Mouse (Mus musculus) ES-CJ7 (cell line): ENCODE results near the gene Dchs2.

Source experiments
- DNase-seq: peaks from one replicate; pipeline ENCODE4 v3.0.0; 2011; ENCODE audit warnings: low read depth, low spot score

Dchs2 gene

GRCm38 (mm10) chr3:83148508-83148907 is 20.8 kb downstream of the Dchs2 start:
- no peak for DNase-seq

DNA sequence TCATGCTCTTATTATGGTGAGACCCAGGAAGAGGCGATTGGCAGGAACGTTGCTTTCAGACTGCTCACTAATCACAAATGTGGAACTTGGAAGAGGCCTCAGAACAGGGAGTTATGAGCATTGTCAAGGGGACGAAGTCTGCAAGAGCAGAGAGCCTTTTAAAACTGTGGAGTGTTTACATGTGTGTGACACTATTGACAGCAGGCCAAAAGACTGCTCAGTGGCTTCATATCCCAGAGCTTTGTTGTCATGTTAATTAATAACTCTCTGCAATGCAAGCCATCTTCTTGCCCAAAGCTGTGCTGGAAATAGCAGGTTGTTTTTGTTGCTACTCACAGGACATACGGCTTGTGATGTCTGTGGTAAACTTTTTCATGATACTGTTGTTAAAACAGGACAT is 27.9 kb downstream of the Dchs2 start:
- DNase-seq: no peak

- DNase-seq: no peak
Observed at GRCm38 (mm10) chr3:83156165-83156564, 28.4 kb downstream of the Dchs2 start.

DNA sequence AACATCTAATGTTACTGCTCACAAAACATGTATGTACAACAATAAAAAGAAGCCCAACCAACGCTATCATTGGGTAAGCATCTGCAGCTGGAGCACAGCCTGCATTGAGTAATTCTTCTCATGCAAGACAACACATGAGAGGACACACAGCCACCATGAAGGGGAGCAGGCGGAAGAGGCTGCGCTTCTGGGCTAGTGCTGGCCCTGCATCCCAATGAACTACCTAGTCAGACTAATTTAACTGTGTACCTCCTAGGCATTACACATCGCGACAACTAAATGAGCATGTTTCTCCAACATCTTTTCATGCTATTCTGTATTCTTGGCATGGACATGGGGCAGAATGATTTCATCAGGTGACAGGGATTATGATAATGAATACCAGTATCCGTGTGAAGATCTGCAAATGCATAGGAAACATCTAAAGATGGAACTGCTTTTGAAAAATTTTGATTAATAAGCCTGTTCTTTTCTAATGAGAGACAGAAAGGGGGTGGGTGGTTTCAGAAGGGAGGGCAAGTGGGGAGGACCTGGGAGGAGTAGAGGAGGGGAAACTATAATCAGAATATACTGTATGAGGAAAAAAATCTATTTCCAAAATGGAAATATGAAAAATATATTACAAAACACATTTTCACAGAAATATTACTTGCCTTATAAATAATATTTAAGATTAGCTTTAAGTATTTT is 33.9 kb downstream of the Dchs2 start:
- no peak for DNase-seq

GRCm38 (mm10) chr3:83163676-83164075 is 35.9 kb downstream of the Dchs2 start:
- no peak for DNase-seq

DNA sequence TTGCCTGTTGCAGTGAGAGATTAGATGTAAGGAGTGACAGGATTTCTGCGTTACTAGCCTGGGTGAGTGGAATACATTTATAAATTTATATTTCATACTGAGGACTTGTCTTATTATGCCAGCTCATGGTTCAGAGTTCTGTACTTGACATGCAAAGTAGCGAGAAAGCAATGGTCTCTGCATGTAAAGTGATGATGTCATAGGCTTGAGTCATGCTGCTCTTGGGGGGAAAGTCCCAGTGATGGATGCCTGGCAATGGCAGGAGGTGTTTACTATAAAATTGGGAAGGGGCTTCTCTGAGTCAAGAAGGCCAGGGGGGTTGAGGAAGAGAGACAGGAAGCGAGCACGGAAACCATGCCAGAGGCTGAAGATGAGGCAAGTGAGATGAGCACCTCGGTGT is 57.8 kb downstream of the Dchs2 start:
- DNase-seq: no peak

DNA sequence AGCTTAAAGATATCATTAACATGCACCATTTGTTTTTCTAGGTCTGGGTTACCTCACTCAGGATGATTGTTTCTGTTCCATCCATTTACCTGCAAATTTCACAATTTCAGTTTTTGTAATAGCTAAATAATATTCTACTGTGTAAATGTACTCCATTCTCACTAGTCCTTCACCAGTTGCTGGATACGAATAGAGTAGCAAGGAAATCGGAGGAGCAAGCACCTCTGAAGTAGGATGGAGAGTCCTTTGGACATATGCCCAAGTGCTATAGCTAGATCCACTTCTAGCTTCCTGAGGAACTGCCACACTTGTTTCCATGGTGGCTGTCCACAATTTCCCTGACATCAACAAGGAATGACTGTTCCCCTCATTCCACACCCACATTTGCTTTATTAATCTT is 63.5 kb downstream of the Dchs2 start:
- no peak for DNase-seq

GRCm38 (mm10) chr3:83192401-83192800 is 64.7 kb downstream of the Dchs2 start:
- DNase-seq: no peak

DNA sequence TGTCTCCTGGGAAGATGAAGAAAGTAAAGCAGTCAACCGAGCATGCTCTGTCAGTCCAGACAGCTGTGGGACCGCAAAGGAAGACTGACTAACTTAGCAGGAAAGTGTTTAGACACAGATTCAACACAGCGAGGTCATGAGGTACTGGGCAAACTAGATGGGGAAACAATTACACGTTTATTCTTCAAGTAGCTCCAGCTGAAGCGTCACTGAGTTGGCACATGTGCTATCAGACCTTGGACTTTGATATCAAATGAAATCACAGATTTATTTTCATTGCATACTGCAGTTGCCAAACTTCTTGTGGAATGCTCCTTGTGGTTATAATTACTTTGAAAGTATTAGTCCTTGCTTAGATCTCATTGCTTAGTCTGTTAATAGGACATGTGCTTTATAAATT is 67.2 kb downstream of the Dchs2 start:
- DNase-seq: no peak

DNA sequence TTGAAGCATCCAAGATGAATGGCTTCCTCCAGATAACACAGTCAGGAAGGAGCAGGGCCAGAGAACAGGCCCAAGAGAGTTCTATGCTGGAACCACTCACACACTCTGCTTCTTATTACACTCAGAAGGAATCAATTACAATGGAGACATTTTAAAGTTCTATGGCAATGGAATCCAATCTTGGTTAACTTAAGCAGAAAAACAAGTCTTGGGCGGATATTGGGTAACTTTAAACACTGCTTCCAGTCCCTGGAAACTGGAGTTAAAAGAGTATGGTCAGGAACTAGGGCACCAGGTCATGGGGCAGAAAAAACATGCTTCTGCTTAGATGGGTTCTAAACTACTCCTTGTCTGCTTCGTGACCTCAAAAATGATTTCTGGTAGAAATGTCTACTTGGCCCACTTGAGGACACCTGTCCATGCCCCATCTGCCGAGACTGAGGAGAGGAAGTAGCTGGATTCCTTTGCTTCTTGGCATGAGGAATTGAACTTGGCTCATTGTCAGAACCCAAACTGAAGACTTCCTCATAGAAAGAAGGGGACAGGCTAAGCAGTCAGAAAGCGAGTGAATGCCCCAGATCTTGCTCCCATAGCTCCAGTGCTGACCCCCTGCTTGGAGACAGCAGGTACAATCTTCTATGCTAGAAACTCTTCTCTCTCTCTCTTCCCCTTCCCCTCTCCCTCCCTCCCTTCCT is 73.7 kb downstream of the Dchs2 start:
- no peak for DNase-seq

DNA sequence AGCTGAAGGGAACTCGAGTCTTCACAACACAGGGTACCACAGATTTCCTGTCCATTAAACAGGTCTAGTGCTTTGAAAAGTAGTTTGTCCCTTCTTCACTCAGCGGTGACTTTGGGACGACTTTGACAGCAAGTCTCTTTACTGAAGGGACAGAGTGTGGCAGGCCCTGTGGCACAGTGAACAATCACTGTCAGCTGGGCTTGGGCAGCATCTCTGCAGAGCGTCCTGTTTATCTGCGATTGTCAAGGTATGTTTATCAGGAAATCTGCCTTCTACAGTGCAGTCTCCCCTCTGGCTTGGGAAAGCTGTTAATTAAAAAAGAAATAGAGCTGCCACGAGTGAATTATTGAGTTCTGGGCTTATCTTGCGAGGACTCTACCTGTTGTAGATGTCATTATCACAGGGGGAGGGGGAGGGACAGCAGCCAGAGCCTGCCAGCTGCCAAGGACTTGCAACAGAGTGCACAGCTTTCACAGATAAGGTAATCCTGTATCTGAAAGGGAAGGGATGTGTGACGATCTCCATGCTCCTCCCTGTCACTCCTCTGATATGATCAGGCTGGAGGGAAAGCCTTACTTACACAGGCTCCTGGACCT is 77.4 kb downstream of the Dchs2 start:
- DNase-seq: no peak

GRCm38 (mm10) chr3:83209646-83210045 is 81.9 kb downstream of the Dchs2 start:
- DNase-seq: peak; percentile 19

DNA sequence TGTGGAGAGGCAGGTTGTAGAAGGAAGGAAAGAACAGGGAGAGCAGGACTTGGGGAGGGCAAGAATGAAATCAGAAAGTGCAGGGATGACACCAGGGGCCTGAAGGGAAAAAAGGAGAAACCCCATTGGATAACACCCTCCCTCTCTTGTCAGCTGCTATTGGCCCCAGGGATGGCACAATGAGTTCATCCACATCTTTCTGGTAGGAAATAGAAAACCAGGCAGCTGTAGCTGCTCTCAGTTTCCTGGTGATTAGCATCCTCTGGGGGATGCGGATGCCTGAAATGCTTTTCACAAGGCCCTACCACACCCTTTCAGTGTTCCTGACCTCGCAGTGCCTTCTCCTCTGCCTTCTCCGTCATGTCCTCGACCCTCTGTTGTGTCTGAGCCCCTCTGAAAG is 82.5 kb downstream of the Dchs2 start:
- DNase-seq: no peak

GRCm38 (mm10) chr3:83211939-83212338 is 84.2 kb downstream of the Dchs2 start:
- DNase-seq: no peak

DNA sequence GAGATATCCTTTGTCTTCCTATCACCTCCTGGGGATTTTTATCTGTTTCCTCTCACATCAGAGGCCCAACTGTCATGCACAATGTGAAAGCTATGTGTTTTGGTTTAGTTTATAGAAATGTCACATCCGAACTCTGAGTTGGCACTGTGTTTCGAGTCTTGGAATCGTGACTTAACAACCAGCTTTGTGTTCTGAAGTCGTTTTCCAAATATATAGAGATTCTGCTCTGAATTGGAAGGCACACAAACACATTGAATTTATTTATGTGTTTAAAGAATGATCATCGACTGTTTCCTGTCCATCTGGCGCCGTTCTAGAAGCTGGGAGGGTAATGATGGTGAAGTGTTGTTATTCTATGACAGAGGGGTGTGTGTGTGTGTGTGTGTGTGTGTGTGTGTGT is 84.8 kb downstream of the Dchs2 start:
- no peak for DNase-seq

DNA sequence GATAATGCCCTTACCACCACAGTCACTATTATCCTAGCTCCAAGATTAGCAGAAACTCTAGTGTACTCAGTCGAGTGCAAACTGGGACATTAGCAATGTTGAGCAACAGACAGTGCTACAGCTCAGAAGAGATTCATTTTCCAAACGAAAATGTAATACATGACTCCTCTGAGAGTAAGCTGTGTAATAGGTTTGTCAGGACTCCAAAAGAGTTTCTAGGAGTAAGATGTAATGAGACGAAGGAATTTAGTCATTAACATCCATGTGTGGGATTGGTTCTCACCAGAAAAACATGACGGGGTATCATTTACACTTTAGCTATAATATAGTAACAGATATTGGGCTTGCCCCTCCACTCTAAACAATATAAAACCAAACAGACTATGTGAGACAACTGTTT is 90.3 kb downstream of the Dchs2 start:
- no peak for DNase-seq

GRCm38 (mm10) chr3:83220101-83220500 is 92.4 kb downstream of the Dchs2 start:
- no peak for DNase-seq

GRCm38 (mm10) chr3:83222125-83222524 is 94.4 kb downstream of the Dchs2 start:
- DNase-seq: no peak

GRCm38 (mm10) chr3:83228383-83228782 is 100.6 kb downstream of the Dchs2 start:
- DNase-seq: no peak

DNA sequence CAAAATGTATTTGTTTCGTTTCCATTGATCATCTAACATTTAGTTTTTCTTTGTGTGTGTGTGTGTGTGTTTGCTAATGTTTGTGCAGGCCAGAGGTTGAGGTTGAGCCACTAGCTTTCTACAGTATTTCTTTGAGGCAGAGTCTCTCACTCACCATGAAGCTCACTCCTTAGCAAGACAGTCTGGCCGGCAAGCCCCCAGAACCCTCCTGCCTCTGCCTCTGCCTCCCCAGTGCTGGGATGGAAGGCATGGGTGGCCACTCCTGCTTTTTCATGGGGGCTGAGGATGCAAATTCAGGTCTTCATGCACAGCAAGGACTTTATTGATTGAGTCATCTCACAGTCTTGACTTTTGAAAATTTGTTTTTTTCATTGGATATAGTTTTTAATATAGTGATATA is 102.6 kb downstream of the Dchs2 start:
- no peak for DNase-seq

DNA sequence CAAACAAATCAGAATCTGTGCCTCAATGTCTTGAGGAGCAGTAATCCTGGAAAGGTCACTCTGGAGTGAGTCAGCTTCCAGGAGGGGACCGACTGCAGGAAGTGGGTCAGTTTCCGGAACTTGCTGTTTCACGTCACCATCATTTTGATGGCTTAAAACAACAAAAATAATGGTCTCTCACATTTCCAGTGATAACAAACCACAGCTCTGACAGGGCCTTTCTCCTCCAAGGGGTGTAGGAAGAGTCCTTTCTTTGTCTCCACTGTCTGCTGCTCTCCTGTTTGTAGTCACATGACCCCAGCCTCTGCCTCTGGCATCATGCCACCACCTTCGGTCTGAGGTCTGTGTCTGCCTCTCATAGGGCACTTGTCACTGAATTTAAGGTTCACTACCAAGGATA is 106.7 kb downstream of the Dchs2 start:
- DNase-seq: no peak

GRCm38 (mm10) chr3:83235061-83235460 is 107.3 kb downstream of the Dchs2 start:
- no peak for DNase-seq

DNA sequence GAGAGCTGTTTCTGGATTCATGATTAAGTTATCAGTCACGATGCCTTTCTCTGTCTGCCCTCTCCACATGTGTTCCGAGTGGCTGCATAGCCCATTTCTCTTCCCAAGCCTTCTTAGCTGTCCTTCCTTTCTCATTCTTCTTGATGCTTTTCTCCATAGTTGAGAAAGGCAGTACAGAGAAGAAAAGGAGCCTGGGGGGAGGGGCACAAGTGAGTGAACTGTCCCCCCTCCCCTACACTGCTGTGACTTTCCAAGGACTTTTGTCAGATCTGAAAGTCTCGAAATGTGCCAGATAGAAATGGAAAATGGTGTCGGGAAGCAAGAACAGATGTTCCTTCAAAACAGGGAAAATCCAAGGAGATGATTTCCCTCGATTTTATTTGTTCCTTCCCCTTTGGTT is 118.8 kb downstream of the Dchs2 start:
- DNase-seq: no peak
